In the genomic region with DNA sequence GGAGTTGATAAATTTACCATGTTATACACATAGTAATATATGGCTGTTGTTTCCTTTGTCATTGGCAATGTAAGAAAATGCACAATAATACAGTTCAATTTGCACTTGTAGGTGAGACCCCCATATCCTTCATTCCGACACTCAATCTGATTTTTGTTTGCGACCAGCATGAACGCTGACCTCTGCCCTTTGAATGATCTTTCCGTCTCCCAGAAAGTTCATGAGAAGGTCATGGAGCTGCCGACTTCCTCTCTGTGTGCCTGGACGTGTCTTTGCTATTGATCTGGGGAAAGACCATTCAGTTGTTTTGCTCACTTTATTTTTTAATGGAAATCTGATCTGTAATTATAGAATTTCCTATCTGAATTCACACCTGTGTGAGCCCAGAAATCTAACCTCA, we compare ENCODE assay signal across 25 mouse cellular contexts.
DNase-seq lines count a peak whose midpoint lies in the region; ATAC-seq and TF ChIP-seq lines count a peak whose summit lies in the region.
"Had no signal": no experiment of that assay in that cellular context is flagged by ENCODE, and none has a peak within 500 bp of the region (broad histone marks: within the 10 kb centered on the region; RNA-seq: fewer than 3 reads in every experiment).

No protein-coding gene starts in this region.

- no peak overlapping the region for H3K27ac ChIP-seq in embryonic facial prominence, embryonic 11.5 days (replicated peaks; ENCODE audit: low read depth, low read length)
- no peak overlapping the region for H3K27ac ChIP-seq in embryonic facial prominence, embryonic 10.5 days (replicated peaks)
- H3K27ac ChIP-seq in kidney, postnatal 0 days, result no peak overlapping the region
- H3K27ac ChIP-seq in limb, embryonic 11.5 days (replicated peaks; ENCODE audit: low read depth, low read length), result no peak overlapping the region
- no peak overlapping the region for H3K27ac ChIP-seq in midbrain, embryonic 13.5 days
- H3K27ac ChIP-seq: embryonic facial prominence, embryonic 13.5 days; heart, embryonic 15.5 days; limb, embryonic 12.5 days; lung, embryonic 15.5 days; macrophage; stomach, embryonic 15.5 days had no signal

- H3K9ac ChIP-seq in embryonic facial prominence, embryonic 11.5 days (replicated peaks; ENCODE audit: low read length), result no peak overlapping the region
- H3K9ac ChIP-seq in kidney, postnatal 0 days (ENCODE audit: low read depth, low read length), result no peak overlapping the region
- H3K9ac ChIP-seq in limb, embryonic 11.5 days (ENCODE audit: low read length), result no peak overlapping the region
- H3K9ac ChIP-seq in midbrain, embryonic 13.5 days (replicated peaks), result no peak overlapping the region
- H3K9ac ChIP-seq: embryonic facial prominence, embryonic 13.5 days; heart, embryonic 15.5 days; hindbrain, embryonic 12.5 days; limb, embryonic 12.5 days; lung, embryonic 15.5 days; stomach, embryonic 15.5 days had no signal

- peaks cover 2% of the 10 kb centered on the region for H3K4me1 ChIP-seq in embryonic facial prominence, embryonic 11.5 days (ENCODE audit: control insufficient read depth, insufficient read depth, low read length)
- H3K4me1 ChIP-seq in embryonic facial prominence, embryonic 10.5 days, result peaks cover 49% of the 10 kb centered on the region
- H3K4me1 ChIP-seq in kidney, postnatal 0 days (replicated peaks; ENCODE audit: insufficient read depth, low read length), result peaks cover 14% of the 10 kb centered on the region
- H3K4me1 ChIP-seq in limb, embryonic 11.5 days (ENCODE audit: control insufficient read depth, insufficient read depth, low read length), result peaks cover 20% of the 10 kb centered on the region
- no peaks in the 10 kb centered on the region for H3K4me1 ChIP-seq in midbrain, embryonic 13.5 days (replicated peaks)
- H3K4me1 ChIP-seq: stomach, embryonic 15.5 days had no signal

- TF ChIP-seq CTCF in kidney, postnatal 0 days (IDR thresholded peaks at IDR 0.05; ENCODE audit: low read depth), result no peak

- no peaks in the 10 kb centered on the region for H3K27me3 ChIP-seq in embryonic facial prominence, embryonic 11.5 days (ENCODE audit: control insufficient read depth, insufficient read depth, low read length)
- H3K27me3 ChIP-seq in embryonic facial prominence, embryonic 10.5 days (replicated peaks; ENCODE audit: low read depth, poor library complexity, severe bottlenecking), result no peaks in the 10 kb centered on the region
- H3K27me3 ChIP-seq in kidney, postnatal 0 days (ENCODE audit: insufficient read depth, low read length), result no peaks in the 10 kb centered on the region
- H3K27me3 ChIP-seq in limb, embryonic 11.5 days (ENCODE audit: control insufficient read depth, insufficient read depth, low read length), result no peaks in the 10 kb centered on the region
- H3K27me3 ChIP-seq in midbrain, embryonic 13.5 days, result no peaks in the 10 kb centered on the region
- H3K27me3 ChIP-seq: embryonic facial prominence, embryonic 13.5 days; hindbrain, embryonic 12.5 days; stomach, embryonic 15.5 days had no signal

- WGBS in embryonic facial prominence, embryonic 11.5 days, result 10% methylated on average over 6 of the region's 6 CpGs
- WGBS in embryonic facial prominence, embryonic 10.5 days, result 15% methylated on average over 6 of the region's 6 CpGs
- 14% methylated on average over 6 of the region's 6 CpGs for WGBS in kidney, postnatal 0 days
- 4% methylated on average over 6 of the region's 6 CpGs for WGBS in limb, embryonic 11.5 days
- 48% methylated on average over 6 of the region's 6 CpGs for WGBS in midbrain, embryonic 13.5 days

- H3K9me3 ChIP-seq in embryonic facial prominence, embryonic 11.5 days (replicated peaks; ENCODE audit: control insufficient read depth, low read length), result no peaks in the 10 kb centered on the region
- no peaks in the 10 kb centered on the region for H3K9me3 ChIP-seq in embryonic facial prominence, embryonic 10.5 days
- no peaks in the 10 kb centered on the region for H3K9me3 ChIP-seq in kidney, postnatal 0 days (replicated peaks; ENCODE audit: low read length)
- no peaks in the 10 kb centered on the region for H3K9me3 ChIP-seq in limb, embryonic 11.5 days (ENCODE audit: control insufficient read depth, low read length)
- H3K9me3 ChIP-seq in midbrain, embryonic 13.5 days, result no peaks in the 10 kb centered on the region
- H3K9me3 ChIP-seq: embryonic facial prominence, embryonic 13.5 days; heart, embryonic 15.5 days; hindbrain, embryonic 12.5 days; limb, embryonic 12.5 days; lung, embryonic 15.5 days; stomach, embryonic 15.5 days had no signal

- H3K36me3 ChIP-seq in embryonic facial prominence, embryonic 11.5 days (replicated peaks; ENCODE audit: control insufficient read depth, insufficient read depth, low read depth, low read length), result no peaks in the 10 kb centered on the region
- H3K36me3 ChIP-seq in embryonic facial prominence, embryonic 10.5 days (replicated peaks), result no peaks in the 10 kb centered on the region
- no peaks in the 10 kb centered on the region for H3K36me3 ChIP-seq in kidney, postnatal 0 days (ENCODE audit: insufficient read depth, low read length)
- no peaks in the 10 kb centered on the region for H3K36me3 ChIP-seq in limb, embryonic 11.5 days (ENCODE audit: control insufficient read depth, insufficient read depth, low read length)
- H3K36me3 ChIP-seq in midbrain, embryonic 13.5 days, result no peaks in the 10 kb centered on the region
- H3K36me3 ChIP-seq: embryonic facial prominence, embryonic 13.5 days; heart, embryonic 15.5 days; hindbrain, embryonic 12.5 days; limb, embryonic 12.5 days; lung, embryonic 15.5 days; stomach, embryonic 15.5 days had no signal

- no peak overlapping the region for H3K4me3 ChIP-seq in embryonic facial prominence, embryonic 11.5 days (ENCODE audit: low read depth, low read length)
- H3K4me3 ChIP-seq in embryonic facial prominence, embryonic 10.5 days, result no peak overlapping the region
- no peak overlapping the region for H3K4me3 ChIP-seq in kidney, postnatal 0 days (replicated peaks; ENCODE audit: low read depth, low read length)
- no peak overlapping the region for H3K4me3 ChIP-seq in limb, embryonic 11.5 days (ENCODE audit: low read depth, low read length)
- no peak overlapping the region for H3K4me3 ChIP-seq in midbrain, embryonic 13.5 days (replicated peaks)
- H3K4me3 ChIP-seq: embryonic facial prominence, embryonic 13.5 days; heart, embryonic 15.5 days; hindbrain, embryonic 12.5 days; limb, embryonic 12.5 days; lung, embryonic 15.5 days; stomach, embryonic 15.5 days had no signal

- peak; percentile 27 for DNase-seq in embryonic facial prominence, embryonic 11.5 days (ENCODE audit: low spot score)
- DNase-seq in embryonic facial prominence, embryonic 10.5 days (ENCODE audit: low spot score), result no peak
- no peak for DNase-seq in kidney, postnatal 0 days (ENCODE audit: low spot score)
- no peak for DNase-seq in kidney, adult 11 months
- DNase-seq in limb, embryonic 11.5 days (ENCODE audit: low spot score), result peak; percentile 41
- DNase-seq in mesoderm, embryonic 11.5 days (ENCODE audit: low read depth, low spot score), result peak; percentile 70
- no peak for DNase-seq in adipocyte (ENCODE audit: low spot score)
- DNase-seq: adrenal gland, postnatal 25 days; cerebellum, adult 18-20 months; cerebellum, postnatal 25 days; gastrocnemius, postnatal 14 days; kidney, postnatal 4 days; layer of hippocampus, adult 9-11 months; retina, postnatal 1 day; thymus, adult 18-20 months had no signal

- no peak for ATAC-seq in embryonic facial prominence, embryonic 11.5 days (replicated peaks; ENCODE audit: insufficient number of reproducible peaks, low FRiP score, low TSS enrichment, low read depth)
- no peak for ATAC-seq in kidney, postnatal 0 days (replicated peaks; ENCODE audit: low FRiP score, low read depth)
- no peak for ATAC-seq in limb, embryonic 11.5 days (ENCODE audit: insufficient number of reproducible peaks, low FRiP score, low TSS enrichment, low read depth)
- ATAC-seq in midbrain, embryonic 13.5 days, result no peak
- ATAC-seq: forebrain, embryonic 14.5 days had no signal

- H3K4me2 ChIP-seq in embryonic facial prominence, embryonic 11.5 days (ENCODE audit: low read depth, low read length), result no peak overlapping the region
- H3K4me2 ChIP-seq in kidney, postnatal 0 days (ENCODE audit: low read length), result 0 out of 2 replicates have a peak overlapping the region, but pooled peaks have one; percentile 10
- H3K4me2 ChIP-seq in limb, embryonic 11.5 days (ENCODE audit: low read depth, severe bottlenecking), result no peak overlapping the region
- no peak overlapping the region for H3K4me2 ChIP-seq in midbrain, embryonic 13.5 days (replicated peaks)
- H3K4me2 ChIP-seq: embryonic facial prominence, embryonic 13.5 days; heart, embryonic 15.5 days; hindbrain, embryonic 12.5 days; lung, embryonic 15.5 days; midbrain, embryonic 11.5 days; stomach, embryonic 15.5 days had no signal

Comparison
In these comparisons a context has a peak if more than half of its experiments do, and no peak if none do; other contexts are left out.
1. DNase-seq: peak in embryonic facial prominence, embryonic 11.5 days (single experiment), limb, embryonic 11.5 days (single experiment) and mesoderm, embryonic 11.5 days (single experiment); none in embryonic facial prominence, embryonic 10.5 days (single experiment), kidney, postnatal 0 days (single experiment), kidney, adult 11 months (single experiment) and adipocyte (single experiment).